Mouse (Mus musculus): ENCODE results near the gene Acly. TPM values are rescaled to one million over a fixed set of nuclear protein-coding genes. Genes with fewer than 3 reads are reported as not detected.
A peak's percentile ranks its signal among the peaks of the same experiment; 100 is the strongest.

The Acly gene
- 162 TPM for polyA plus RNA-seq (2021)

DNA sequence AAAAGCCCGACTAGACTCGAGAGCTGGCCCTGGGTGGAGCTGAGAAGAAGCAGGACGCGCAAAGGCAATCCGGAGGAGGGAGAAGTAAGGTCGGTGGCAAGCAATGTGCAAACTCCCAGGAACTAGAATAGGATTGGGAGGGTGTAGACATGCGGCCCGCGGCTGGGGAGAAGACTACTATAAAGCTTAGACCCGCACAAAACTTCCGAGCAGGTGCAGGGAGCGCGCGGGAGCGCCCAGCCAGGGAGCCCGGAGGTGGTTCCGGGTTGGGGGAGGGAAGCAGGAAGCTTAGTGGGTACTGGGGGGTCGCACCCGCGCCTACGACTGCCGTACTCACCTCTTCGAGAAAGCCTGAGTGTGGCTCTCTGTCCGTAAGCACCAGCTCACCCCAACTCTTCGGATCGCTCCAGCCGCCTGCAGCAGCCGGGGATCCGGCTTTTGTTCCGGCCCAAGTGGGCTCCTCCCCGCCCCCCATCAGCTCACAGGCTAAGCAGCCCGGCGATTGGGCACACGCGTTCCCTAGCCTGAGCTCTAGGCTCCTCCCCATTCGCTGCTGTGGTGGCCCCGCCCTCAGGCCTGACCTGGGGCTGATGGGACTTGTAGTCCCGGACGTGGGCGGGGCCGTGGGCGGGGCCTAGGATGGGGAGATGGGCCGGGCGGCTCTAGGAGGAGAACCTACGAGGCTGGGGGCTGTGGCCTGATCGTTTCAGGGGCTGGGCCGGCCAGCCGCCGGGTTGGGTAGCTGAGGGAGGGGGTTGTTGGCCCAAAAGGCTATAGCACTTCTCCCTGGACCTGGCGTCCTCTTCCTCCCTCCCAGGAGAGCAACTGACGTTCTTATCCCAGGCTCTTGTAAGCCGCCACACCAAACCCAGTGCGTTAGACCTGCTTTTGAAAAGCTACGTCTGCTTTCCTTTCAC is at the start of gene Acly:
Gene Acly (minus strand): TSS at position 543 of the 917 bp plus-strand sequence.
- POLR2A ChIA-PET, result interaction anchor here (1.2 to 2.5 kb wide), 6 partner anchors 10 to 19 kb away, joined by 4 to 15 read pairs (median 4); partner anchors contain the start of gene Ttc25
- TF ChIP-seq CTCF (IDR thresholded peaks at IDR 0.05), result no peak
- peak; percentile 78 for DNase-seq (ENCODE audit: low read depth, low spot score)
- peak; percentile 93 for ATAC-seq
- CTCF ChIA-PET, result interaction anchor here (1.0 to 2.0 kb wide), 7 partner anchors 10 to 102 kb away, joined by 3 to 10 read pairs (median 4); no protein-coding TSS in a partner anchor
- no peaks in the 10 kb centered on the region for H3K27me3 ChIP-seq
- in situ Hi-C loops (cut with MboI; ENCODE audit: low pct_unique_long_range_greater_than_20kb), result no loop called here

DNA sequence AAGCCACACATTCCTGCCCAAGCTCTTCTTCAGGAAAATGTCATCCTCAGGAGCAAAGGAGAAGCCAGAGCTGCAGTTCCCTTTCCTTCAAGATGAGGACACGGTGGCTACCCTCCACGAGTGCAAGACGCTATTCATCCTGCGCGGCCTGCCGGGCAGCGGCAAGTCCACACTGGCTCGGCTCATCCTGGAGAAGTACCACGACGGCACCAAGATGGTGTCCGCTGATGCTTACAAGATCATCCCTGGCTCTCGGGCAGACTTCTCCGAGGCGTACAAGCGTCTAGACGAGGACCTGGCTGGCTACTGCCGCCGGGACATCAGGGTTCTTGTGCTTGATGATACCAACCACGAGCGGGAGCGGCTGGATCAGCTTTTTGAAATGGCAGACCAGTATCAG is 48.5 kb upstream of the Acly start:
- CTCF ChIA-PET, result interaction anchor here (0.7 kb wide), 1 partner anchor 19 kb away, joined by 3 read pairs; no protein-coding TSS in a partner anchor
- in situ Hi-C loops (cut with MboI; ENCODE audit: low pct_unique_long_range_greater_than_20kb), result no loop called here
- ATAC-seq (no peak), DNase-seq (ENCODE audit: low read depth, low spot score) (no peak)
- TF ChIP-seq CTCF (IDR thresholded peaks at IDR 0.05), result no peak
- POLR2A ChIA-PET, result interaction anchor here (1.3 kb wide), 1 partner anchor 15 kb away, joined by 3 read pairs; no protein-coding TSS in a partner anchor
- no peaks in the 10 kb centered on the region for H3K27me3 ChIP-seq

DNA sequence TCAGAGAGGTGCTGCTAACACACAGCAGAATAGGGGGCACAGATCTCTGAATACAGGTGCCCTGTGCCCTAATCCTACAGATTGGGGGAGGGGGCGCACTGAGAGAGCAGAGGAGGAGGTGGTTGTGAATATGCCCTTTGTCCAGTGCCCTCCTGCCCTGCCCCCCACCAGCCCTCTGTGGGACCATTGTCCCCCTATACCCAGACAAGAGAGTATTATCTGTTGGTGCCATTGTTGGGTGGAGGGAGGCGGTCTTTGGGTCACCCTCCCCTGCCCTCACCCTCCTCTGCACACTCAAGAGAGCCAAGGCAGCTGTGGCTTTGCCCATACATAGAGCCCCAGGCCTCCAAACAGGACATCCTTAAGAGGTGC is 47.7 kb upstream of the Acly start:
- CTCF ChIA-PET, result no interaction called here
- DNase-seq (ENCODE audit: low read depth, low spot score) (no peak), ATAC-seq (no peak)
- no peaks in the 10 kb centered on the region for H3K27me3 ChIP-seq
- in situ Hi-C loops (cut with MboI; ENCODE audit: low pct_unique_long_range_greater_than_20kb), result no loop called here
- no peak for TF ChIP-seq CTCF (IDR thresholded peaks at IDR 0.05)
- POLR2A ChIA-PET, result interaction anchor here (0.8 kb wide), 1 partner anchor 17 kb away, joined by 3 read pairs; no protein-coding TSS in a partner anchor

GRCm38 (mm10) chr11:100574708-100575483 is 47.1 kb upstream of the Acly start, which contains the start of gene Cnp:
Gene Cnp, plus strand, starts transcription at chr11:100574904.
- ChIA-PET POLR2A (interaction anchor here (0.8 kb wide), 1 partner anchor 18 kb away, joined by 3 read pairs; no protein-coding TSS in a partner anchor), CTCF (no interaction called here)
- ATAC-seq (peak; percentile 33), DNase-seq (ENCODE audit: low read depth, low spot score) (no peak)
- no peaks in the 10 kb centered on the region for H3K27me3 ChIP-seq
- in situ Hi-C loops (cut with MboI; ENCODE audit: low pct_unique_long_range_greater_than_20kb), result loop anchor here (5.0 kb wide), 1 partner anchor 122 kb away; no protein-coding TSS in a partner anchor
- no peak for TF ChIP-seq CTCF (IDR thresholded peaks at IDR 0.05)

DNA sequence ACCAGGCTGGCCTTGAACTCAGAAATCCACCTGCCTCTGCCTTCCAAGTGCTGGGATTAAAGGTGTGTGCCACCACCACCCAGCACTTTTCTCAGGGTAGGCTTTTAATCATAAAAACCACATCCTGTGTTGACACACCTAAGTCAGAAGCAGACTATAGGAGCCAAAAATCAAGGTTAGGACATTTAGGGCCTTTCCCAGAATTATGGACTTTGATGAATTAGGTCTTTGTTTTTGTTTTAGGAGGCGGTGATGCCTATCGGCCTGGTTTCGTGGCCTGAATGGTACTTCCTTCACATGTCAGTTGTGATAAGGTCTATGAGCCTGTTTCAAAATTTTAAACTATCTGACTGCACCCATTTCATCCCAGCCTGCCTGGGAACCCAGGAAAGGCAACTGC is 46.4 kb upstream of the Acly start:
- POLR2A ChIA-PET, result no interaction called here
- no peak for TF ChIP-seq CTCF (IDR thresholded peaks at IDR 0.05)
- in situ Hi-C loops (cut with MboI; ENCODE audit: low pct_unique_long_range_greater_than_20kb), result loop anchor here (5.0 kb wide), 1 partner anchor 123 kb away; no protein-coding TSS in a partner anchor
- ATAC-seq (no peak), DNase-seq (ENCODE audit: low read depth, low spot score) (no peak)
- H3K27me3 ChIP-seq, result no peaks in the 10 kb centered on the region
- CTCF ChIA-PET, result no interaction called here

DNA sequence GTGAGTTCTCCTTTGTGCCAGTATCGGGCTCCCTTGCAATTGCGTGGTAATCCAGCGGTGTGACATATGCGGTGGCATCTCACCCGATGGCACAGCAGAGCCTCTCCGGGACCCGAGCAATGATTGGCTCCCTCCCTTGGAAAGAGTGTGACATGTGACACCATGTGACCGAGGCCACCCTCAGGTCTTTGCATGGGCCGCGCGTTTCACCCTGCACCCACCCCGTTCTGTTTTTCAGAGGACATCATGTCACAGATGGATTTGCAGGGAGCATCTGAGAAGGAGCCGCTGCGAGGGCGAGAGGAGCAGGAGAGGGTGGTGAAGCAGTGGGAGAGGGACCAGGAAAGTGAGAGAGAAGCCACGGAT is 43.4 kb upstream of the Acly start:
- no peak for TF ChIP-seq CTCF (IDR thresholded peaks at IDR 0.05)
- no peak for ATAC-seq
- CTCF ChIA-PET, result no interaction called here
- in situ Hi-C loops (cut with MboI; ENCODE audit: low pct_unique_long_range_greater_than_20kb), result loop anchor here (5.0 kb wide), 1 partner anchor 126 kb away; no protein-coding TSS in a partner anchor
- no peaks in the 10 kb centered on the region for H3K27me3 ChIP-seq
- POLR2A ChIA-PET, result no interaction called here
- no peak for DNase-seq (ENCODE audit: low read depth, low spot score)

DNA sequence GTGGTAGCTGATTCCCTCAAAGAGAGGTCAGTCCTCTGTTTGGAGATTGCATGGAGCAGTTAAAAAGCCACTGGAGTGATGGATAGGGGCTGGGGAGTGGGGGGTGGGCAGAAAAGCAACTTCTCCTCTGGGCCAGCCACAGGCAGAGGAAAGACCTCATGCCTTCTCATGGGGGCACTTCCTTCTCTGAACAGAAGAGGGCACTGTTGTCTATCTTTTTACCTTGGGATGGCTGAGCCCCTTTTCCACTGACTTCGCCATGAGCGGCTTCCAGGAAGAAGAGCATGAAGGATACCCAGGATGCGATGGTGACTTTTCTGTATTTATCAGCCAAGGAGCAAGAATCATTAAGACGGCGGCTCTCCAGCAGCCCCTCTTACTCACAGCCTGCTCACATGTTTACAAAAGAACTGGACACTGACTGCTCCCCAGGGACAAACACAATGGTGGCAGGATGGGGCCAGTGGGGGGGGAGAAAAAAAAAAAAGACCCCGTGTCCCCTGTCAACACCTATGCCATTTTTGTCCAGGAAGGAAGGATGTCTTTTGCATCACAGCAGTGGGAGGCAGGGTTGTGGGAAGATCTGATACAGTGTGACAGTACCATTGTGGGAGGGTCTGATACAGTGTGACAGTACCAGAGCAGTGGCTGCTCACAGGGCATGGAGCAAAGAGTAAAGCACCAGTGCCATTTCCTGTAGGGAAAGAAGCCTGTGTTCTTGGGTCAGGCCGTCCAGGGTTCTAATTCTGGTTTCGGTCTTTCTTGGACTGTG is 42.8 kb upstream of the Acly start:
- H3K27me3 ChIP-seq, result no peaks in the 10 kb centered on the region
- POLR2A ChIA-PET, result interaction anchor here (0.6 kb wide), 1 partner anchor 28 kb away, joined by 3 read pairs; no protein-coding TSS in a partner anchor
- DNase-seq (ENCODE audit: low read depth, low spot score) (no peak), ATAC-seq (no peak)
- TF ChIP-seq CTCF (IDR thresholded peaks at IDR 0.05), result peak; percentile 87
- in situ Hi-C loops (cut with MboI; ENCODE audit: low pct_unique_long_range_greater_than_20kb), result loop anchor here (5.0 kb wide), 1 partner anchor 127 kb away; no protein-coding TSS in a partner anchor
- CTCF ChIA-PET, result no interaction called here

- no peaks in the 10 kb centered on the region for H3K27me3 ChIP-seq
- TF ChIP-seq CTCF (IDR thresholded peaks at IDR 0.05), result no peak
- POLR2A ChIA-PET, result interaction anchor here (0.6 kb wide), 2 partner anchors 29 to 361 kb away, joined by 3 to 4 read pairs; no protein-coding TSS in a partner anchor
- DNase-seq (ENCODE audit: low read depth, low spot score), result no peak
- in situ Hi-C loops (cut with MboI; ENCODE audit: low pct_unique_long_range_greater_than_20kb), result loop anchor here (5.0 kb wide), 1 partner anchor 128 kb away; no protein-coding TSS in a partner anchor
- CTCF ChIA-PET, result interaction anchor here (0.7 to 1.2 kb wide), 2 partner anchors 31 to 124 kb away, joined by 3 read pairs; no protein-coding TSS in a partner anchor
- ATAC-seq, result no peak
Measured at GRCm38 (mm10) chr11:100569789-100570188, 42.0 kb upstream of the Acly start.

- DNase-seq (ENCODE audit: low read depth, low spot score) (no peak), ATAC-seq (no peak)
- in situ Hi-C loops (cut with MboI; ENCODE audit: low pct_unique_long_range_greater_than_20kb), result no loop called here
- ChIA-PET POLR2A (no interaction called here), CTCF (interaction anchor here (1.2 kb wide), 1 partner anchor 32 kb away, joined by 3 read pairs; no protein-coding TSS in a partner anchor)
- no peak for TF ChIP-seq CTCF (IDR thresholded peaks at IDR 0.05)
- no peaks in the 10 kb centered on the region for H3K27me3 ChIP-seq
Measured at GRCm38 (mm10) chr11:100568692-100569091, 40.9 kb upstream of the Acly start.
